ENCODE assay signal across 36 mouse cellular contexts in the genomic region with DNA sequence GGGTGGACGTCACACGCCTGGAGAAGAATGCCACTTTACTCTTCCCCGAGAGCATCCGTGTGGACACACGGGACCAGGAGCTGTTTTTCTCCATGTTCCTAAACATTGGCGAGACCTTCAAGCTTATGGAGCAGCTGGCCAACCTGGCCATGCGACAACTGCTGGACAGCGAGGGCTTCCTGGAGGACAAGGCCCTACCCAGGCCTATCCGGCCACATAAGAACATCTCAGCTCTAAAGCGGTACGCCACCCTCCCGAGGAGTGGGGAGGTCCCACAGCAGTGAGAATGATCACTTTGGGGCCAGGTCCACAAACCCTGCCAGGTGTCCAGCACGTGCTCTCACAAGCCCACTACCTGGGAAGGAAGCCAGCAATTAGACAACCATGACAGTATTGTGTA.
"Had no signal": no experiment of that assay in that cellular context is flagged by ENCODE, and none has a peak within 500 bp of the region (broad histone marks: within the 10 kb centered on the region; RNA-seq: fewer than 3 reads in every experiment).

No protein-coding gene starts in this region.

- H3K9me3 ChIP-seq: heart, embryonic 10.5 days; heart, embryonic 12.5 days; heart, embryonic 13.5 days; heart, embryonic 15.5 days; hindbrain, embryonic 10.5 days; hindbrain, embryonic 12.5 days; hindbrain, embryonic 13.5 days; hindbrain, embryonic 15.5 days; intestine, embryonic 15.5 days; kidney, embryonic 15.5 days had no signal

- ATAC-seq: hindbrain, embryonic 16.5 days; hindbrain, postnatal 0 days; inflammation-experienced regulatory T-cells, adult 6 months; intestine, embryonic 15.5 days; intestine, embryonic 16.5 days; intestine, postnatal 0 days had no signal

- DNase-seq: heart, postnatal 10 days; heart, postnatal 14 days; heart, postnatal 36 days; heart, postnatal 4 days; kidney, adult 11 months; kidney, adult 18-20 months; kidney, adult 2 months; kidney, adult 8-10 months; kidney, adult 9 months; kidney, postnatal 10 days; kidney, postnatal 14 days; kidney, postnatal 25 days; kidney, postnatal 36 days; kidney, postnatal 4 days; layer of hippocampus, adult 9-11 months; layer of hippocampus, postnatal 36 days had no signal

- H3K27me3 ChIP-seq: heart, embryonic 12.5 days; heart, embryonic 13.5 days; heart, embryonic 15.5 days; hindbrain, embryonic 12.5 days; hindbrain, embryonic 13.5 days; hindbrain, embryonic 15.5 days; intestine, embryonic 15.5 days; kidney, embryonic 15.5 days had no signal

- H3K4me2 ChIP-seq: heart, embryonic 11.5 days; heart, embryonic 12.5 days; heart, embryonic 13.5 days; heart, embryonic 15.5 days; hindbrain, embryonic 12.5 days; hindbrain, embryonic 13.5 days; hindbrain, embryonic 14.5 days; hindbrain, embryonic 15.5 days; intestine, embryonic 15.5 days; kidney, embryonic 15.5 days had no signal

- H3K4me3 ChIP-seq: heart, embryonic 10.5 days; heart, embryonic 12.5 days; heart, embryonic 13.5 days; heart, embryonic 15.5 days; hindbrain, embryonic 10.5 days; hindbrain, embryonic 12.5 days; hindbrain, embryonic 13.5 days; hindbrain, embryonic 15.5 days; intestine, embryonic 15.5 days; kidney, embryonic 15.5 days; layer of hippocampus, adult 2 months; left cerebral cortex, adult 2 months had no signal

- H3K4me1 ChIP-seq: hindbrain, embryonic 10.5 days; hindbrain, embryonic 12.5 days; hindbrain, embryonic 13.5 days; hindbrain, embryonic 15.5 days; intestine, embryonic 15.5 days; kidney, embryonic 15.5 days had no signal

- H3K9ac ChIP-seq: heart, embryonic 12.5 days; heart, embryonic 13.5 days; heart, embryonic 15.5 days; hindbrain, embryonic 12.5 days; hindbrain, embryonic 13.5 days; hindbrain, embryonic 14.5 days; hindbrain, embryonic 15.5 days; intestine, embryonic 15.5 days; kidney, embryonic 15.5 days had no signal

- H3K27ac ChIP-seq: heart, embryonic 10.5 days; hindbrain, embryonic 10.5 days; hindbrain, embryonic 12.5 days; hindbrain, embryonic 13.5 days; hindbrain, embryonic 14.5 days; hindbrain, embryonic 15.5 days; hindbrain, postnatal 0 days; intestine, embryonic 15.5 days; kidney, embryonic 15.5 days; kidney, postnatal 0 days; layer of hippocampus, adult 2 months; left cerebral cortex, adult 2 months had no signal
